ENCODE assay signal across 12 mouse cellular contexts in the genomic region with DNA sequence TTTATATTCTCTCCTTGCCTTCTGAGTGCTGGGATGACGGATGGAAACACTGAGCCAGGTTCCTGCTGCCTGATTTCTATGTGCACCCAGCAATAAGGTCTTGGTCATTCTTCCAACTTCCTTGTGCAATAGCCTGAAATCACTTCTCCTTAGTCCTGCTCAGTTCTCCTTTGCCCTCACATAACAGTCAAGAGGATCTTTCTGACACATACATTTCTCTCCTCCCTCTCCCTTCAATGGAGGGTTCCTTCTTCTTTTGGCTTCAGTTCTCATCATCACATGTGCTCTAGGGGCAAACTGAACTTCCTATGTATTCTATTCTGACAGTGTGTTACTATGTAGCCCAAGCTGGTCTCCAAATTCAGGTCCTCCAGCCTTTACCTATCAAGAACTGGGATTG. TPM values are rescaled to one million over a fixed set of nuclear protein-coding genes. Genes with fewer than 3 reads are reported as not detected.
DNase-seq lines count a peak whose midpoint lies in the region; ATAC-seq and TF ChIP-seq lines count a peak whose summit lies in the region.
"Had no signal": no experiment of that assay in that cellular context is flagged by ENCODE, and none has a peak within 500 bp of the region (broad histone marks: within the 10 kb centered on the region; RNA-seq: fewer than 3 reads in every experiment).

No protein-coding gene starts in this region.

- 97% methylated on average over 1 of the region's 1 CpGs for WGBS in heart, embryonic 15.5 days

- TF ChIP-seq POLR2A in bone marrow macrophage, adult 2 months (IDR thresholded peaks at IDR 0.05; ENCODE audit: borderline replicate concordance, low read depth, low read length): no peak

- H3K9ac ChIP-seq in heart, embryonic 15.5 days: no peak overlapping the region

- intact Hi-C loops in heart, postnatal 10 days (cut with DNase I): no loop called here

- no peaks in the 10 kb centered on the region for H3K27me3 ChIP-seq in heart, embryonic 15.5 days
- H3K27me3 ChIP-seq in megakaryocyte, embryonic 14.5 days (replicated peaks): peaks cover 2% of the 10 kb centered on the region
- H3K27me3 ChIP-seq: embryonic facial prominence, embryonic 13.5 days had no signal

- no peak for ATAC-seq in heart, embryonic 15.5 days (replicated peaks; ENCODE audit: insufficient number of reproducible peaks, insufficient read depth, low FRiP score, low read depth)
- ATAC-seq: activated CD4-positive, CD25-positive, alpha-beta regulatory T cell, adult 4 months had no signal

- H3K4me2 ChIP-seq in heart, embryonic 15.5 days: no peak overlapping the region

- H3K9me3 ChIP-seq in heart, embryonic 15.5 days (replicated peaks): no peaks in the 10 kb centered on the region
- no peaks in the 10 kb centered on the region for H3K9me3 ChIP-seq in megakaryocyte, embryonic 14.5 days
- H3K9me3 ChIP-seq: embryonic facial prominence, embryonic 13.5 days had no signal

- TF ChIP-seq CTCF in bone marrow macrophage, adult 2 months (IDR thresholded peaks at IDR 0.05; ENCODE audit: low read depth, low read length): no peak

- H3K4me3 ChIP-seq in heart, embryonic 15.5 days: no peak overlapping the region
- no peak overlapping the region for H3K4me3 ChIP-seq in bone marrow macrophage, adult 2 months (ENCODE audit: insufficient read depth, low read length)
- peak overlapping the region; percentile 23 for H3K4me3 ChIP-seq in megakaryocyte, embryonic 14.5 days (replicated peaks)

- H3K27ac ChIP-seq in heart, embryonic 15.5 days: peak overlapping the region; percentile 93; the same call in 1 of the 2 replicates
- peak overlapping the region; percentile 94 for H3K27ac ChIP-seq in bone marrow macrophage, adult 2 months (ENCODE audit: insufficient read depth, low read depth, low read length)

- peaks cover 36% of the 10 kb centered on the region for H3K4me1 ChIP-seq in heart, embryonic 15.5 days (replicated peaks)
- peaks cover 46% of the 10 kb centered on the region for H3K4me1 ChIP-seq in bone marrow macrophage, adult 2 months (ENCODE audit: control insufficient read depth, insufficient read depth, low read length)
- peaks cover 52% of the 10 kb centered on the region for H3K4me1 ChIP-seq in megakaryocyte, embryonic 14.5 days

- no peaks in the 10 kb centered on the region for H3K36me3 ChIP-seq in heart, embryonic 15.5 days
- H3K36me3 ChIP-seq in megakaryocyte, embryonic 14.5 days (replicated peaks; ENCODE audit: low read length): peaks cover 11% of the 10 kb centered on the region
- H3K36me3 ChIP-seq: embryonic facial prominence, embryonic 13.5 days had no signal

- no peak for DNase-seq in heart, postnatal 10 days
- peak; percentile 37 for DNase-seq in 3T3-L1 (ENCODE audit: low read depth, low spot score)
- DNase-seq in thymus, postnatal 14 days: no peak
- no peak for DNase-seq in urinary bladder, postnatal 10 days (ENCODE audit: low spot score)
- no peak for DNase-seq in yolk sac, embryonic 10.5 days (ENCODE audit: low spot score)
- DNase-seq: heart, postnatal 4 days had no signal

RNA-seq across cellular contexts. Expression of a gene that starts 1.3 kb away (rescaled TPM):
- polyA plus RNA-seq in heart, embryonic 15.5 days (2015; fragmentation: Nextera tagmentation; extraction: Ambion mirVana): 54.7 and 63.4 TPM in 2 replicates
- total RNA-seq in heart, postnatal 10 days (2021): 100 to 1,000 TPM; 234 to 237 TPM
- 13.5 and 14.5 TPM in 2 replicates for polyA plus RNA-seq in bone marrow macrophage, adult 2 months (2012; ENCODE audit: insufficient read depth, insufficient read length, missing spikeins)
- polyA plus RNA-seq in megakaryocyte, embryonic 14.5 days (2012; ENCODE audit: insufficient read depth, low replicate concordance): 2.1 and 8.3 TPM in 2 replicates

RNA-seq across cellular contexts. Expression of a gene that starts 28.6 kb away (rescaled TPM):
- 0.33 and 0.51 TPM in 2 replicates for polyA plus RNA-seq in heart, embryonic 15.5 days (2015; fragmentation: Nextera tagmentation; extraction: Ambion mirVana)
- under 1 TPM; 0.45 to 0.52 TPM for total RNA-seq in heart, postnatal 10 days (2021)
- 0.33 and 0.50 TPM in 2 replicates for polyA plus RNA-seq in bone marrow macrophage, adult 2 months (2012; ENCODE audit: insufficient read depth, insufficient read length, missing spikeins)
- polyA plus RNA-seq in megakaryocyte, embryonic 14.5 days (2012; ENCODE audit: insufficient read depth, low replicate concordance): 0.06 and 0.41 TPM in 2 replicates
- total RNA-seq: CH12.LX had no signal
- polyA plus RNA-seq: activated CD4-positive, CD25-positive, alpha-beta regulatory T cell, adult 4 months had no signal

RNA-seq across cellular contexts. Expression of a gene that starts 37.3 kb away (rescaled TPM):
- polyA plus RNA-seq in heart, embryonic 15.5 days (2015; fragmentation: Nextera tagmentation; extraction: Ambion mirVana): 3.8 and 4.2 TPM in 2 replicates
- total RNA-seq in heart, postnatal 10 days (2021): 10 to 100 TPM; 62.1 to 64.6 TPM
- 0.63 and 0.88 TPM in 2 replicates for polyA plus RNA-seq in bone marrow macrophage, adult 2 months (2012; ENCODE audit: insufficient read depth, insufficient read length, missing spikeins)
- polyA plus RNA-seq in megakaryocyte, embryonic 14.5 days (2012; ENCODE audit: insufficient read depth, low replicate concordance): 0.42 and 0.81 TPM in 2 replicates
